Mouse (Mus musculus): Measurements from ENCODE around the gene Ggt1. TPM values are rescaled to one million over a fixed set of nuclear protein-coding genes. Genes with fewer than 3 reads are reported as not detected.

Ggt1 gene
- polyA plus RNA-seq, 1 experiment from 2014 or later, result 40.9 TPM

GRCm38 (mm10) chr10:75555557-75555956, 5.8 kb upstream of the Ggt1 start:
- ATAC-seq (ENCODE audit: low read depth), result no peak
- Histone ChIP-seq H3K36me3 (ENCODE audit: control insufficient read depth, insufficient read depth) (no peaks in the 10 kb centered on the region), H3K27me3 (ENCODE audit: control insufficient read depth, insufficient read depth, low read depth, low read length) (peaks cover 25% of the 10 kb centered on the region)

GRCm38 (mm10) chr10:75556026-75556425, 5.4 kb upstream of the Ggt1 start:
- H3K4me1 ChIP-seq (ENCODE audit: control insufficient read depth, low read depth, low read length), result peaks cover 4% of the 10 kb centered on the region
- no peaks in the 10 kb centered on the region for H3K36me3 ChIP-seq (ENCODE audit: control insufficient read depth, insufficient read depth)
- peaks cover 30% of the 10 kb centered on the region for H3K27me3 ChIP-seq (ENCODE audit: control insufficient read depth, insufficient read depth, low read depth, low read length)
- 72% methylated on average over 9 of the region's 9 CpGs for WGBS (ENCODE audit: insufficient replicate concordance)
- H3K9me3 ChIP-seq (replicated peaks; ENCODE audit: control insufficient read depth, low read length), result no peaks in the 10 kb centered on the region
- H3K9ac ChIP-seq (ENCODE audit: low read depth, low read length), result no peak overlapping the region
- ATAC-seq (ENCODE audit: low read depth), result no peak
- H3K27ac ChIP-seq (ENCODE audit: low read length), result no peak overlapping the region
- H3K4me2 ChIP-seq (ENCODE audit: low read depth, low read length), result no peak overlapping the region
- no peak overlapping the region for H3K4me3 ChIP-seq (ENCODE audit: low read depth, low read length)

More at GRCm38 (mm10) chr10:75555557-75555956, 5.8 kb upstream of the Ggt1 start:
- WGBS (ENCODE audit: insufficient replicate concordance), result 64% methylated on average over 6 of the region's 6 CpGs
- H3K27ac ChIP-seq (ENCODE audit: low read length), result no peak overlapping the region
- H3K9ac ChIP-seq (ENCODE audit: low read depth, low read length), result no peak overlapping the region
- H3K4me1 ChIP-seq (ENCODE audit: control insufficient read depth, low read depth, low read length), result peaks cover 4% of the 10 kb centered on the region
- no peak overlapping the region for H3K4me2 ChIP-seq (ENCODE audit: low read depth, low read length)
- no peak overlapping the region for H3K4me3 ChIP-seq (ENCODE audit: low read depth, low read length)
- H3K9me3 ChIP-seq (replicated peaks; ENCODE audit: control insufficient read depth, low read length), result no peaks in the 10 kb centered on the region

GRCm38 (mm10) chr10:75558515-75558914, 2.9 kb upstream of the Ggt1 start:
- ATAC-seq (ENCODE audit: low read depth), result no peak
- WGBS (ENCODE audit: insufficient replicate concordance), result 31% methylated on average over 3 of the region's 3 CpGs
- H3K4me1 ChIP-seq (ENCODE audit: control insufficient read depth, low read depth, low read length), result peaks cover 4% of the 10 kb centered on the region; the same call in 1 of the 2 replicates
- no peak overlapping the region for H3K27ac ChIP-seq (ENCODE audit: low read length)
- no peak overlapping the region for H3K9ac ChIP-seq (ENCODE audit: low read depth, low read length)
- H3K9me3 ChIP-seq (replicated peaks; ENCODE audit: control insufficient read depth, low read length), result no peaks in the 10 kb centered on the region
- no peak overlapping the region for H3K4me2 ChIP-seq (ENCODE audit: low read depth, low read length)
- peaks cover 40% of the 10 kb centered on the region for H3K27me3 ChIP-seq (ENCODE audit: control insufficient read depth, insufficient read depth, low read depth, low read length)
- H3K4me3 ChIP-seq (ENCODE audit: low read depth, low read length), result no peak overlapping the region
- H3K36me3 ChIP-seq (ENCODE audit: control insufficient read depth, insufficient read depth), result no peaks in the 10 kb centered on the region

GRCm38 (mm10) chr10:75559041-75559675, 2.2 kb upstream of the Ggt1 start:
- Histone ChIP-seq H3K9me3 (replicated peaks; ENCODE audit: control insufficient read depth, low read length) (no peaks in the 10 kb centered on the region), H3K27ac (ENCODE audit: low read length) (no peak overlapping the region), H3K4me3 (ENCODE audit: low read depth, low read length) (no peak overlapping the region), H3K27me3 (ENCODE audit: control insufficient read depth, insufficient read depth, low read depth, low read length) (peaks cover 40% of the 10 kb centered on the region), H3K4me1 (ENCODE audit: control insufficient read depth, low read depth, low read length) (peaks cover 4% of the 10 kb centered on the region; the same call in 1 of the 2 replicates), H3K4me2 (ENCODE audit: low read depth, low read length) (no peak overlapping the region), H3K36me3 (ENCODE audit: control insufficient read depth, insufficient read depth) (no peaks in the 10 kb centered on the region), H3K9ac (ENCODE audit: low read depth, low read length) (no peak overlapping the region)
- no peak for ATAC-seq (ENCODE audit: low read depth)
- WGBS (ENCODE audit: insufficient replicate concordance), result 6% methylated on average over 14 of the region's 14 CpGs

DNA sequence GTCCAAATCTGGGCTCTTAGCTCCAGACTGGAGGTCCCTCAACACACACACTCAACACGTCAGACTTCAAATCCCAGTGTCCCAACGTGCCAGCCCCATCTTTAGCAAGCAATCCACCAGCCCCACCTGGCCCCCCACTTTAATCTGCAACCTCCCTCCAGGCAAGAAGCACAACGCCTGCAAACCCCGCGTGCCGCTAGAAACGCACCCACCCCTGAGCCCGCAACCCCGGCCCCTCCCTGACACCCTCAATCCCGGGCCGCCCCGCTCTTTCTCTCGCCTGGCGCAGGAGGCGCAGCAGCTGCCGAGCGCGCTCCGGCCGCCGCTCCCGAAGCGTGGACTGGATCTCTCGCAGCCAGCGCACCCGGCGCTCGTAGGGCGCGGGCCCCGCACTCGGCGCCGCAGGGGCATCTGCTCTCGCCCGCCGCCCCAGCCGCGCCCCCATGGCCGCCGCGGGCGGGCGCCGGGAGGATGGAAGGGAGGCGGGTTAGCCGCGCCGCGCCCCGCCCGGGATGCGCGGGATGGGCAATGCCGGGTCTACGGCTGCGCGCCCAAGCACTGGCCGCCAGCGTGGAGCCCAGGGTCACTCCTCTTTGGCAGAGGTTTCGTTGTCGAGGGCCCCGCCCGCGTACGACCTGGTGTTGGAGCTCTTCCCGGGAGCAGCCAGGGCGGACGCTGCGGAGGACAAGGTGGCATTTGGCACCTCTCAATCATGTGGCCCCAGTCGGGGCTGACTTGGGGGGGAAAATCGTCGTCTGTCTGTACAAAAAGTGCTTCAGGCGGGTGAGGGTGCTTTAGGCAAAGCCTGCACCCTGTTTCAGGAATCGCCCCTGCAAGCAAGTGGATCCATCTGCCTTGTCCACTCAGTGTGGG, 1.5 kb upstream of the Ggt1 start, which contains the start of gene Lrrc75b:
TSS of gene Lrrc75b (minus strand) at position 655 of the 873 bp plus-strand sequence.
- peak; percentile 34; the same call in 1 of the 2 replicates for ATAC-seq (ENCODE audit: low read depth)
- Histone ChIP-seq H3K9me3 (replicated peaks; ENCODE audit: control insufficient read depth, low read length) (no peaks in the 10 kb centered on the region), H3K9ac (ENCODE audit: low read depth, low read length) (peak within 1 kb of the TSS; percentile 6; the same call in 1 of the 2 replicates), H3K27me3 (ENCODE audit: control insufficient read depth, insufficient read depth, low read depth, low read length) (peaks cover 40% of the 10 kb centered on the region), H3K4me2 (ENCODE audit: low read depth, low read length) (peak within 1 kb of the TSS; percentile 66), H3K4me1 (ENCODE audit: control insufficient read depth, low read depth, low read length) (peaks cover 6% of the 10 kb centered on the region; the same call in 1 of the 2 replicates), H3K36me3 (ENCODE audit: control insufficient read depth, insufficient read depth) (no peaks in the 10 kb centered on the region), H3K4me3 (ENCODE audit: low read depth, low read length) (peak within 1 kb of the TSS; percentile 49), H3K27ac (ENCODE audit: low read length) (no peak within 1 kb of the TSS)
- 2% methylated on average over 66 of the region's 75 CpGs for WGBS (ENCODE audit: insufficient replicate concordance)

DNA sequence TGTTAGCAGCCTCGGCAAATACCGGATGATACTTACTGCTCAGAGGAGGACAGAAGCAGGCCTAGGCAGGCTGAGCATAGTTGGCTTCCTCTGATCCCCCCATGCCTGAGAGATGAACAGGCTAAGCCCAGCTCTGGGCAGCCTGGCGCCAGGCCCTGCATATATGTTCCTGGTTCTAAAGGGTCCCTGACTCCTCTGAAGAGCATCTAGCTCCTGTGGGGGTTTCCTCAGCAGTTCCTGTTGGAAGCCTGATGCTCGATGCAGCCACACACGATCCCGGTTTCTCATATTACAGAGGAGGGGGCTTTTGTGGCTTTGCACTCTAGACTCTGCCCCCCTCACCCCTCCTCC, 880 bp upstream of the Ggt1 start:
- Histone ChIP-seq H3K4me1 (ENCODE audit: control insufficient read depth, low read depth, low read length) (peaks cover 10% of the 10 kb centered on the region), H3K27ac (ENCODE audit: low read length) (no peak overlapping the region), H3K9ac (ENCODE audit: low read depth, low read length) (no peak overlapping the region), H3K4me2 (ENCODE audit: low read depth, low read length) (no peak overlapping the region; the same call in 1 of the 2 replicates), H3K36me3 (ENCODE audit: control insufficient read depth, insufficient read depth) (no peaks in the 10 kb centered on the region), H3K9me3 (replicated peaks; ENCODE audit: control insufficient read depth, low read length) (no peaks in the 10 kb centered on the region), H3K27me3 (ENCODE audit: control insufficient read depth, insufficient read depth, low read depth, low read length) (peaks cover 40% of the 10 kb centered on the region), H3K4me3 (ENCODE audit: low read depth, low read length) (no peak overlapping the region)
- no peak for ATAC-seq (ENCODE audit: low read depth)
- 21% methylated on average over 6 of the region's 6 CpGs for WGBS (ENCODE audit: insufficient replicate concordance)

DNA sequence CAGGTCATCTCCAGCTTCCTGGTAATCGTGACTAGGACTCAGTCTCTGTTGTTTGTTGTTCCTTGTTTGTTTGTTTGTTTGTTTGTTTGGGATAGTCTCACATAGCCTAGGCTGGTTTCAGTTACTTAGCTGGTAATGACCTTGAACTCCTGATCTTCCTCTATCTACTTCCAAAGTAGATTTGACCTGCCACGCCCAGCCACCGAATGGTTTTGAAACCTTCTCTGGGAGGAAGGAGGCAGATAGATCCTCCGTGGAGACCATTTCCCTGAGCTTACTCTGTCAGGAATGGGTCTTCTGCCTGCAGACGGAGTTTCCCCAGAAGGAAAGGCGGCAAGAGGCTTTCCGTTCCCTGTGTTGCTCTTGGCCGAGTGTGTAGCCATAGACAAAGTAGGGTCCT, 1.2 kb downstream of the Ggt1 start:
- 56% methylated on average over 8 of the region's 8 CpGs for WGBS (ENCODE audit: insufficient replicate concordance)
- Histone ChIP-seq H3K36me3 (ENCODE audit: control insufficient read depth, insufficient read depth) (no peaks in the 10 kb centered on the region), H3K9ac (ENCODE audit: low read depth, low read length) (no peak overlapping the region), H3K27ac (ENCODE audit: low read length) (no peak overlapping the region), H3K27me3 (ENCODE audit: control insufficient read depth, insufficient read depth, low read depth, low read length) (peaks cover 40% of the 10 kb centered on the region), H3K4me2 (ENCODE audit: low read depth, low read length) (no peak overlapping the region), H3K4me1 (ENCODE audit: control insufficient read depth, low read depth, low read length) (peaks cover 13% of the 10 kb centered on the region), H3K4me3 (ENCODE audit: low read depth, low read length) (no peak overlapping the region), H3K9me3 (replicated peaks; ENCODE audit: control insufficient read depth, low read length) (no peaks in the 10 kb centered on the region)
- no peak for ATAC-seq (ENCODE audit: low read depth)

DNA sequence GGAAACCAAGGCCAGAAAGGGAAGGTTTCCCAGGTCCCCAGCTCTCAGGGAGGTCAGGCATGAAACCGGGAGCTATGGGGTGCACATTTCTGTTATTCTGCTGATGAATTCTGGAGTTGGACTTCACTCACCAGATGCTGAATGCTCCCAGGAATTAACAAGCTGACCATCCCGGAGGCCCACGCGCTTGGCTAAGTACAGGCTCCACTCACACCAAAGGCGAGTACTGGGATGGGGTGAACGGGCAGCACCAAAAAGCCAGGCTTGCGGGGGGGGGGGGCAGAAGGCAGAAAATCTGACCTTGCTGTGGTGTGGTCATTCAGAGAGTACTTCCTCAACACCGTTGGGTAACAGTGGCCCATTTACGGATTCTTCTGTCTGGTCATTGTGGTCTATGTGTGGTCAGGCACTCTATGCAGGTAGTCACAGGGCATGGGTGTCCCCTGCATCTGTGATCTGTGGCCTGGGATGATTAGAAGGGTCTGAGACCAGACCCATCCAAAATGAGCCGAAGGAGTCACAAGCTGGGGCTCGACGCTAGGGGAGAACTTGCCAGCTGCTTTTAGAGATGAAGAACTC, 3.4 kb downstream of the Ggt1 start:
- ATAC-seq (ENCODE audit: low read depth), result no peak
- H3K36me3 ChIP-seq (ENCODE audit: control insufficient read depth, insufficient read depth), result no peaks in the 10 kb centered on the region
- H3K4me1 ChIP-seq (ENCODE audit: control insufficient read depth, low read depth, low read length), result peaks cover 13% of the 10 kb centered on the region
- H3K9me3 ChIP-seq (replicated peaks; ENCODE audit: control insufficient read depth, low read length), result no peaks in the 10 kb centered on the region
- H3K4me3 ChIP-seq (ENCODE audit: low read depth, low read length), result no peak overlapping the region
- H3K27me3 ChIP-seq (ENCODE audit: control insufficient read depth, insufficient read depth, low read depth, low read length), result peaks cover 23% of the 10 kb centered on the region
- H3K9ac ChIP-seq (ENCODE audit: low read depth, low read length), result no peak overlapping the region
- H3K4me2 ChIP-seq (ENCODE audit: low read depth, low read length), result 0 out of 2 replicates have a peak overlapping the region, but pooled peaks have one; percentile 26
- peak overlapping the region; percentile 62; the same call in 1 of the 2 replicates for H3K27ac ChIP-seq (ENCODE audit: low read length)
- WGBS (ENCODE audit: insufficient replicate concordance), result 45% methylated on average over 12 of the region's 12 CpGs
